Mouse (Mus musculus) erythroblast, embryonic 14.5 days (primary cell): ENCODE measurements around the gene Msantd2. TPM values are rescaled to one million over a fixed set of nuclear protein-coding genes. Genes with fewer than 3 reads are reported as not detected.

Source experiments
- H3K27me3 ChIP-seq: 2 replicates; pipeline ENCODE4 v1.6.1; 2012; ENCODE audit warnings: inconsistent platforms; ENCODE audit not compliant: control insufficient read depth
- H3K36me3 ChIP-seq: 2 replicates; pipeline ENCODE4 v1.6.1; 2012; ENCODE audit warnings: mild to moderate bottlenecking, inconsistent platforms; ENCODE audit not compliant: control insufficient read depth
- H3K4me1 ChIP-seq: 2 replicates; pipeline ENCODE4 v1.6.1; 2012; ENCODE audit warnings: inconsistent platforms; ENCODE audit not compliant: control insufficient read depth
- H3K4me3 ChIP-seq: replicated peaks from 2 replicates; pipeline ENCODE3; 2012; ENCODE audit warnings: moderate library complexity, mild to moderate bottlenecking, inconsistent platforms
- H3K9me3 ChIP-seq: 2 replicates; pipeline ENCODE4 v1.6.1; 2012; ENCODE audit warnings: low read length, inconsistent platforms, mixed read lengths; ENCODE audit not compliant: control insufficient read depth
- GATA1 ChIP-seq: IDR thresholded peaks from 2 replicates; pipeline ENCODE4 v1.6.1; 2012; ENCODE audit warnings: low read length, inconsistent platforms, mixed read lengths
- TAL1 ChIP-seq: IDR thresholded peaks from 3 replicates; pipeline ENCODE4 v1.6.1; 2012; ENCODE audit warnings: low read length, inconsistent platforms, mixed read lengths
- polyA plus RNA-seq: library from polyadenylated mRNA; stranded (reverse); fragments of >175 nt; gene quantifications from 2 replicates; pipeline ENCODE4 v1.2.3, GENCODE M21; 2012

Gene Msantd2
- polyA plus RNA-seq, 1 experiment = 0.21 TPM

DNA sequence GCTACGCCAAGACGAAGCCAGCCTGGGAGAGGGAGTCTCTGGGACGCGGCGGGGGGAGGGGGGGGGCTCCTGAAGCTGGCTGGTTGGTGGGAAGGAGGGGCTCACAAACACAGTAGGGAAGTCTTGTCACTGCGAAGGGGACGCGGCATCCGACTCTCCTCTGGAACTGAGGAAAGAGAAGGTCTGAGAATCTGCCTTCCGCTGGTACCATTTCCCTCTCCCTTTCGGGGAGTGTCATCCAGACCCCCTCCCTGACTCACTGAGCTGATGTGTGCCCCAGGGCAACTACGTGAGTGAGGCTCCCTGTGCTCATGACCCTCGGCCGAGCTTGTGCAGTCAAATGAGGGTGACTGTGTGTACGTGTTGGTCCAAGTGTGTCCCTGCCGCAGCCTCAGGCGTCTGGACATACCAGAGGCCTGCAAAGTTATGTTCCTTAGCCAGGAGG lies 56.1 kb downstream of the Msantd2 start:
- Histone ChIP-seq H3K27me3 (peaks cover 14% of the 10 kb centered on the region), H3K36me3 (no peaks in the 10 kb centered on the region)

DNA sequence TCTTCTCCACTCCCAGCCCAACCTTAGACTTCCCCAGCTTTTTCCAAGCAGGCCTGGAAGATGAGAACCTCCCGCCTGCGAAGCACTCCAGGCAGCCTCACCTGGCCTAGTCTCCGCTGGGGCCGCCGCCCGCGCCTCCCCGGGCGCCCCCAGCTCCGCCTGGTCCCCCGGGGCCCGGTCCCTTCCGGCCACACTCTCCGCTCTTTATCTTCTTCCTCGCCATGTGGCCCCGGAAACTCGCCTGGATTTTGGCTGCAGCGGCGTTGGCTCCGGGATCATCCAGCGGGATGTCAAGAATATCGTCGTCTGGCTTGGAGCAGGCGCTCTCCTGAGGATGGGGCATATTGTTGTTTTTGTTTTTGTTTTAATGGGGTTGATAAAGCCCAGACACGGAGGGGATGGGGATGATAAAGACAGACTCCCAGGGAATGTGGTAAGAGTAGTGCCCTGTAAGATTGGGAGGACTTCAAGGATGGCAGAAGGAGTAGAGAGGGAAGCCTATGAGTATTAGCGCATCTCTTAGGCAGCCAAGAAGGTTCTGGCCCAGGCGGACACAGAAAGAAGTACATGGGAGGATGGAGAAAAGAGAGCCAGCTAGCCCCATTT lies 56.8 kb downstream of the Msantd2 start:
- no peak overlapping the region for H3K4me3 ChIP-seq
- no peaks in the 10 kb centered on the region for H3K9me3 ChIP-seq
- TF ChIP-seq TAL1 = no peak
- no peak for TF ChIP-seq GATA1
- no peaks in the 10 kb centered on the region for H3K36me3 ChIP-seq
- peaks cover 21% of the 10 kb centered on the region for H3K27me3 ChIP-seq
- peaks cover 15% of the 10 kb centered on the region for H3K4me1 ChIP-seq

More for the DNA sequence above, 56.1 kb downstream of the Msantd2 start:
- TF ChIP-seq GATA1 = no peak
- Histone ChIP-seq H3K4me3 (peak overlapping the region; percentile 59), H3K4me1 (peaks cover 13% of the 10 kb centered on the region), H3K9me3 (no peaks in the 10 kb centered on the region)

DNA sequence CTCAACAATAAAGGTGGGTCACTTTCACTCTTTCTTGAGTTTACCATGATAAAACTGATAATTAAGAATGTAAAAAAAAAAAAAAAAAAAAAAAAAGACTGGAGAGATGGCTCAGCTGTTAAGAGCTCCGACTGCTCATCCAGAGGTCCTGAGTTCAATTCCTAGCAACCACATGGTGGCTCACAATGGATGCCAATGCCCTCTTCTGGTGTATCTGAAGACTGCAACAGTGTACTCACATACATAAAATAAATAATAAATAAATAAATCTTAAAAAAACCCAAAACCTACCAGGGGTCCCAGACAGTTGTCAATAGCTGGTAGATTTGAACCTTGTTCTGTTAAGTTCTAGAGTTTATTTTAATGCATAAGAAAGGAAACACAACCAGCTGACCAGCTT lies 57.8 kb downstream of the Msantd2 start:
- H3K4me1 ChIP-seq = peaks cover 18% of the 10 kb centered on the region
- no peak for TF ChIP-seq TAL1
- TF ChIP-seq GATA1 = no peak
- H3K4me3 ChIP-seq = no peak overlapping the region
- H3K36me3 ChIP-seq = no peaks in the 10 kb centered on the region
- peaks cover 30% of the 10 kb centered on the region for H3K27me3 ChIP-seq
- no peaks in the 10 kb centered on the region for H3K9me3 ChIP-seq

- H3K4me1 ChIP-seq = peaks cover 39% of the 10 kb centered on the region
Measured at GRCm38 (mm10) chr9:37550435-37550834, 61.3 kb downstream of the Msantd2 start.

DNA sequence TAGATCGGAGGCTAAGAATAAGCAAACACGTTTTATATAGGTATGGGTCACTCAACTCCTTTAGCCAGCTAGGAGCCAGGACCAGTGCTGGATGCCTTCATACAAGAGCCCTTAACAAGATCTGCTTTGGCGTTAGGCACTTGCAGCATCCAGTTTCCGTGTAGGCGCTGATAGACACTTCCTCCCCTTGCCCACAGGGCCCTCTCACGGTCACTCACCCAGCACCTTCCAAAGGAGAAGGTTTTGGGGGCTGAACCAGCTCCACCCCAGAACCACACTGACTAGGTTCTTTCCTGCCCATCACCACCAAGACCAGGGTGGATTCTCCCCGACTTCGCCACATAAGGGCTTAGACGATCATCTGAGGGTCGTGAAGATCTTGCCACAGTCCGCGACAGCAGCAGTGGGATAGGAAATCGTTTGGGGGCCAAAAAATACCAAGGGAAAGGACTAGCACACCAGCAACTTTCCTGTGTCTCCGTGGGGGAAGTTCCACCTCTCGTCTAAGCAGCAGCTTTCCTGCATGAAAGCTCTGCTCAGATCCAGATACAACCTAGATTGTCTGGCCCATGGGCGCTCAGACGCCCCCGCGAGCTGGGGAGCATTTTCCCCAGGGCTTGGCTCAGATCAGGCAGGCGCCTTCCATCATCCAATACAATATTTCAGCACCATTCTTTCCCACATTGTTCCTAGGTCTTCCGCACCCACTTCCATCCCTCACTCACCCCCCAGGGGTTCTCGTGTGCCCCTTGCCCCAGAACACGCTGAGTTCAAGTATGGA lies 62.8 kb downstream of the Msantd2 start:
- Histone ChIP-seq H3K4me3 (peak overlapping the region; percentile 60), H3K27me3 (peaks cover 32% of the 10 kb centered on the region), H3K9me3 (no peaks in the 10 kb centered on the region), H3K4me1 (peaks cover 40% of the 10 kb centered on the region), H3K36me3 (no peaks in the 10 kb centered on the region)
- TF ChIP-seq TAL1 (no peak), GATA1 (no peak)

More at GRCm38 (mm10) chr9:37550435-37550834, 61.3 kb downstream of the Msantd2 start:
- Histone ChIP-seq H3K4me3 (no peak overlapping the region), H3K36me3 (no peaks in the 10 kb centered on the region), H3K9me3 (no peaks in the 10 kb centered on the region), H3K27me3 (peaks cover 40% of the 10 kb centered on the region)
- TF ChIP-seq GATA1 (no peak), TAL1 (no peak)

DNA sequence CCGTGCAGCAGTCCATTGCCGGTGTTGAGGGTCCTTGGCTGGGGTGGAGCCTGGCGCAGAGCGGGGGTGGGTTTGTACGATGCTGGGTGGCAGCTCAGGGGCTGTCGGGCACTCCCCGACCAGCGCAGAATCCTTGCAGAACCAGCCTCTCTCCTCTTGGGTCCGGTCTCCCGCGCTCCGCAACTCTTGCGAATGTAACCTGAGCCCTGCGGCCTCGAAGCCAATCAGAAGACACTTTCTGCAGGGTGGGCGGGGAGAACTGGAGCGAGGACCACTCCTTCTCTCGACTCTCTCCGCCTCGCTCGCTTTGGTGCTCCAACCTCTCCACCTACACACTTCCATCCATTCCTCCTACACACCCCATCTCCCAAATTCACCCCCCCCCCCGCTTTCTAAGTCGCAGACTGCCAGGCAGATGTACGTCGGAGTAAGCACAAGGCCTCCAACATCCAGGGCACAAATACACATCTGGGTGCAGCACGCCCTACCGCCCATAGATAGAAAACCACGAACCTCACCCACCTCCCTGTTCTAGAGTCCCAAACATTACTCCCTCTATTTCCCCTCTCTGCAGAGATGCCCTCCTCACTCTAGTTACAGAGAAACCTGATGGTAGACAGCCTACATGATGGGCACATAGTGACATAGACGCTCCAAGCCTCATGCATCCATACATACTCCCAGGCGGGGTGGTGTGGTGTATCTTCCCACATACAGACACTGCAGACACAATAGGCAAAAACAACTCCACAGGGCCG lies 63.6 kb downstream of the Msantd2 start, which contains the start of gene Nrgn:
Gene Nrgn, minus strand, starts transcription at position 369 of the 758 bp plus-strand sequence.
- H3K27me3 ChIP-seq = peaks cover 32% of the 10 kb centered on the region
- H3K9me3 ChIP-seq = no peaks in the 10 kb centered on the region
- H3K4me3 ChIP-seq = peak within 1 kb of the TSS; percentile 60
- no peak for TF ChIP-seq TAL1
- H3K36me3 ChIP-seq = no peaks in the 10 kb centered on the region
- peaks cover 40% of the 10 kb centered on the region for H3K4me1 ChIP-seq

- TF ChIP-seq GATA1 (no peak), TAL1 (no peak)
- Histone ChIP-seq H3K27me3 (peaks cover 32% of the 10 kb centered on the region), H3K4me1 (peaks cover 40% of the 10 kb centered on the region), H3K4me3 (no peak overlapping the region), H3K36me3 (no peaks in the 10 kb centered on the region), H3K9me3 (no peaks in the 10 kb centered on the region)
Measured at GRCm38 (mm10) chr9:37554279-37554678, 65.2 kb downstream of the Msantd2 start.

DNA sequence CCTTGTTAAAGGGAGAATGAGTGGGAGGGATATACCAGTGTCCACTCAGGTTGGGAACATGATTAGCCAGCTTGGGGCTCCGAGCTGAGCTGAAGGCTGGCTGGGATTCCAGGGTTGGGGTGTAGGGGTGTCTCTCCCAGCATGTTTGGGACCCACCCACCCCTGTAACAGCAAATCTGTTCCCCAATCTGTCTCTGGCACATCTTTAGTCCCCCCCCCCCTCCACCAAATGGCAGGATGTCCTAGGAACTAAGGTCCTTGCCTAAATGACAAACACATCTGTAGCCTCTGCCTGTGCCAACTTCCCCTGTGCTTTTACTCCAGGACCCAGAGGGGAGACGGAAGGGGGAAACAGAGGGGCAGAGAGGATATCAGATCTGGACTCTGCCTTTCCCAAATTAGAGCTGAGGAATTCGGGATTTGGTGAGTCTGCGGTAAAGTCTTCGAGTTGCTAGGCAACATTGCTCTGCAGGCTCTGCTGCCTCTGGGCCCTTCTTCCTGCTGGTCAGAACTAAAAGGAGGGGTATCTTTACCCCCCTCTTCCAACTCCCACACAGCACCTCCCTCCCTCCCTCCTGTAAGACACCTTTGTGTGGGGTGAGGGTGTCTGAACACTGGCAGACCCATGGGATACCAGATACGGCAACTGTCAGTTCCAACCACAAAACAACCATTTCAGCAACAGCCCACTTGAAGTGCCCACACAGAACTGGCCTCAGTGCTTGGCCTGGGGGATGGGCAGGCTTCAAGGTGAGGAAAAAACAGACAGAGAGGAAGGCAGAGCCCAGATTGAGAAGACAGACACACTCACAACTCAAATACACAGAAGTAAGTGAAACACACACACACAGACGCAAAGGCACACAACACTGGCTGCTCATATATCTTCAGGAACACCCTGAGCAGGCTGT lies 66.0 kb downstream of the Msantd2 start, which contains the start of gene Siae:
Gene Siae, plus strand, starts transcription at position 861 of the 911 bp plus-strand sequence.
- H3K4me3 ChIP-seq = no peak within 1 kb of the TSS
- H3K36me3 ChIP-seq = no peaks in the 10 kb centered on the region
- peaks cover 40% of the 10 kb centered on the region for H3K4me1 ChIP-seq
- TF ChIP-seq TAL1 = no peak
- no peak for TF ChIP-seq GATA1
- H3K27me3 ChIP-seq = peaks cover 31% of the 10 kb centered on the region
- H3K9me3 ChIP-seq = no peaks in the 10 kb centered on the region
